Mouse (Mus musculus) midbrain, embryonic 11.5 days (tissue): Measurements from ENCODE around the gene Yod1. TPM values are rescaled to one million over a fixed set of nuclear protein-coding genes. Genes with fewer than 3 reads are reported as not detected.
A peak's percentile ranks its signal among the peaks of the same experiment; 100 is the strongest.

Source experiments
- ATAC-seq: fragments of 200-750 bp; cut with Nextera tagmentation; 2 replicates; pipeline ENCODE4 v1.8.0; 2017; ENCODE audit warnings: moderate TSS enrichment, moderate library complexity; ENCODE audit not compliant: low FRiP score
- DNase-seq: peaks from one replicate; pipeline ENCODE4 v3.0.0; 2015; ENCODE audit warnings: low spot score; ENCODE audit errors: missing footprints
- H3K27ac ChIP-seq: fragments of 300-500 bp; sonication (generic); 2 replicates; pipeline ENCODE4 v1.5.1; 2014; ENCODE audit warnings: low read depth, low read length
- H3K27me3 ChIP-seq: fragments of 300-500 bp; sonication (generic); 2 replicates; pipeline ENCODE4 v1.6.1; 2014; ENCODE audit warnings: mild to moderate bottlenecking, low read length, moderate library complexity, mixed read lengths; ENCODE audit not compliant: control insufficient read depth, insufficient read depth
- H3K36me3 ChIP-seq: fragments of 300-500 bp; sonication (generic); 2 replicates; pipeline ENCODE4 v1.6.1; 2014; ENCODE audit warnings: mild to moderate bottlenecking, low read length, moderate library complexity, mixed read lengths; ENCODE audit not compliant: control insufficient read depth, insufficient read depth
- H3K4me1 ChIP-seq: fragments of 300-500 bp; sonication (generic); 2 replicates; pipeline ENCODE4 v1.6.1; 2014; ENCODE audit warnings: low read length; ENCODE audit not compliant: control insufficient read depth, insufficient read depth
- H3K4me2 ChIP-seq: fragments of 300-500 bp; sonication (generic); 2 replicates; pipeline ENCODE4 v1.6.1; 2014; ENCODE audit warnings: mild to moderate bottlenecking, moderate library complexity
- H3K4me3 ChIP-seq: fragments of 300-500 bp; sonication (generic); 2 replicates; pipeline ENCODE4 v1.5.1; 2014; ENCODE audit warnings: low read depth, low read length
- H3K9ac ChIP-seq: fragments of 300-500 bp; sonication (generic); 2 replicates; pipeline ENCODE4 v1.6.1; 2014; ENCODE audit warnings: low read length
- H3K9me3 ChIP-seq: fragments of 300-500 bp; sonication (generic); 2 replicates; pipeline ENCODE4 v1.6.1; 2016; ENCODE audit warnings: low read length; ENCODE audit not compliant: control insufficient read depth
- WGBS: fragments of 180-500 bp; shearing (Covaris S2); extraction: QIAGEN DNeasy Blood & Tissue Kit; methylation state at CpG from one replicate; pipeline ENCODE4 v1.1.7; 2014; 5-methylcytosine and 5-hydroxymethylcytosine counted together
- polyA plus RNA-seq: library from polyadenylated mRNA; unstranded; fragments of >200 nt; fragmentation: Nextera tagmentation; extraction: Ambion mirVana; gene quantifications from 2 replicates; pipeline ENCODE4 v1.2.1, GENCODE M21; 2014

Yod1 gene
- polyA plus RNA-seq, 1 experiment from 2014 or later, result 11.7 TPM

- Histone ChIP-seq H3K27me3 (no peaks in the 10 kb centered on the region), H3K9ac (no peak within 1 kb of the TSS), H3K9me3 (no peaks in the 10 kb centered on the region), H3K4me3 (no peak within 1 kb of the TSS), H3K36me3 (no peaks in the 10 kb centered on the region), H3K4me2 (no peak within 1 kb of the TSS), H3K27ac (no peak within 1 kb of the TSS), H3K4me1 (peaks cover 4% of the 10 kb centered on the region; the same call in 1 of the 2 replicates)
- WGBS, result 86% methylated on average over 2 of the region's 2 CpGs
- DNase-seq (no peak), ATAC-seq (no peak)
These were observed 12.0 kb downstream of the Yod1 start, which contains the start of gene Pfkfb2 for GRCm38 (mm10) chr1:130729153-130729552. Gene Pfkfb2 (minus strand): TSS chr1:130729253.

GRCm38 (mm10) chr1:130731741-130732337 is 14.7 kb downstream of the Yod1 start, which contains the start of gene AA986860:
Gene AA986860 (plus strand): TSS chr1:130731976.
- Histone ChIP-seq H3K4me1 (peaks cover 4% of the 10 kb centered on the region; the same call in 1 of the 2 replicates), H3K9ac (no peak within 1 kb of the TSS), H3K4me3 (no peak within 1 kb of the TSS), H3K4me2 (peak within 1 kb of the TSS; percentile 10; the same call in 1 of the 2 replicates), H3K27ac (no peak within 1 kb of the TSS), H3K36me3 (no peaks in the 10 kb centered on the region), H3K27me3 (no peaks in the 10 kb centered on the region), H3K9me3 (no peaks in the 10 kb centered on the region)
- 7% methylated on average over 10 of the region's 10 CpGs for WGBS
- DNase-seq, result peak; percentile 79
- peak; percentile 70 for ATAC-seq

GRCm38 (mm10) chr1:130732706-130733658 is 15.9 kb downstream of the Yod1 start:
- no peak overlapping the region for H3K27ac ChIP-seq
- WGBS, result 89% methylated on average over 13 of the region's 13 CpGs
- no peak overlapping the region for H3K9ac ChIP-seq
- H3K4me2 ChIP-seq, result no peak overlapping the region
- ATAC-seq (no peak), DNase-seq (peak; percentile 72)
- H3K36me3 ChIP-seq, result no peaks in the 10 kb centered on the region
- H3K4me1 ChIP-seq, result peaks cover 4% of the 10 kb centered on the region; the same call in 1 of the 2 replicates
- no peak overlapping the region for H3K4me3 ChIP-seq
- no peaks in the 10 kb centered on the region for H3K27me3 ChIP-seq
- H3K9me3 ChIP-seq, result no peaks in the 10 kb centered on the region

- 91% methylated on average over 4 of the region's 4 CpGs for WGBS
- ATAC-seq, result no peak
- Histone ChIP-seq H3K9ac (no peak overlapping the region), H3K4me2 (no peak overlapping the region), H3K9me3 (no peaks in the 10 kb centered on the region), H3K27ac (no peak overlapping the region), H3K4me1 (peaks cover 4% of the 10 kb centered on the region; the same call in 1 of the 2 replicates), H3K36me3 (no peaks in the 10 kb centered on the region), H3K27me3 (no peaks in the 10 kb centered on the region), H3K4me3 (no peak overlapping the region)
- DNase-seq, result no peak
These were observed 16.5 kb downstream of the Yod1 start for GRCm38 (mm10) chr1:130733671-130734070.

- ATAC-seq, result no peak
- no peak overlapping the region for H3K9ac ChIP-seq
These were observed 17.3 kb downstream of the Yod1 start for GRCm38 (mm10) chr1:130734452-130734851.

GRCm38 (mm10) chr1:130734852-130735251 is 17.7 kb downstream of the Yod1 start:
- no peak for ATAC-seq
- Histone ChIP-seq H3K4me1 (peaks cover 4% of the 10 kb centered on the region; the same call in 1 of the 2 replicates), H3K9me3 (no peaks in the 10 kb centered on the region), H3K9ac (no peak overlapping the region), H3K27ac (no peak overlapping the region), H3K36me3 (no peaks in the 10 kb centered on the region), H3K27me3 (no peaks in the 10 kb centered on the region), H3K4me2 (no peak overlapping the region), H3K4me3 (no peak overlapping the region)
- DNase-seq, result peak; percentile 65
- 76% methylated on average over 8 of the region's 8 CpGs for WGBS

More at GRCm38 (mm10) chr1:130734452-130734851, 17.3 kb downstream of the Yod1 start:
- H3K4me2 ChIP-seq, result no peak overlapping the region
- H3K9me3 ChIP-seq, result no peaks in the 10 kb centered on the region
- H3K4me1 ChIP-seq, result peaks cover 4% of the 10 kb centered on the region; the same call in 1 of the 2 replicates
- H3K36me3 ChIP-seq, result no peaks in the 10 kb centered on the region
- H3K27me3 ChIP-seq, result no peaks in the 10 kb centered on the region
- no peak overlapping the region for H3K27ac ChIP-seq
- peak; percentile 77 for DNase-seq
- no peak overlapping the region for H3K4me3 ChIP-seq
- WGBS, result 73% methylated on average over 5 of the region's 5 CpGs

- Histone ChIP-seq H3K9me3 (no peaks in the 10 kb centered on the region), H3K9ac (no peak overlapping the region), H3K36me3 (no peaks in the 10 kb centered on the region), H3K4me3 (no peak overlapping the region), H3K4me2 (no peak overlapping the region), H3K4me1 (no peaks in the 10 kb centered on the region), H3K27ac (no peak overlapping the region), H3K27me3 (no peaks in the 10 kb centered on the region)
- DNase-seq, result peak; percentile 69
- peak; percentile 57; the same call in 1 of the 2 replicates for ATAC-seq
- 26% methylated on average over 11 of the region's 11 CpGs for WGBS
These were observed 20.3 kb downstream of the Yod1 start for GRCm38 (mm10) chr1:130737411-130737881.

- Histone ChIP-seq H3K27ac (no peak overlapping the region), H3K4me1 (no peaks in the 10 kb centered on the region), H3K9ac (no peak overlapping the region), H3K4me2 (no peak overlapping the region), H3K27me3 (no peaks in the 10 kb centered on the region), H3K4me3 (no peak overlapping the region), H3K36me3 (no peaks in the 10 kb centered on the region), H3K9me3 (no peaks in the 10 kb centered on the region)
- DNase-seq (peak; percentile 65), ATAC-seq (no peak)
- WGBS, result 89% methylated on average over 7 of the region's 7 CpGs
These were observed 20.8 kb downstream of the Yod1 start for GRCm38 (mm10) chr1:130737916-130738315.
